Mouse (Mus musculus) adrenal gland, postnatal 25 days (tissue): ENCODE measurements around the gene Gm10130. TPM values are rescaled to one million over a fixed set of nuclear protein-coding genes. Genes with fewer than 3 reads are reported as not detected.
"Not testable (repeated sequence)": the region's sequence is repeated elsewhere in the genome, so short reads cannot be mapped to it uniquely, and the experiment has no call there.

Experiments used
- DNase-seq: peaks from one replicate; pipeline ENCODE4 v3.0.0; 2021; ENCODE audit warnings: mixed read lengths
- long read RNA-seq: library from polyadenylated mRNA; stranded (forward); transcript quantifications from one replicate; pipeline ENCODE4 v2.0.0, GENCODE M21; 2021
- total RNA-seq: library from RNA; stranded (reverse); gene quantifications from 2 replicates; pipeline ENCODE4 v1.2.3, GENCODE M21; 2021

Gene Gm10130
- total RNA-seq = 4.3 and 5.7 TPM in 2 replicates
- long read RNA-seq, partial matches to known transcripts = 0 of 3 reads
- long read RNA-seq, other reads (novel, unspliced or antisense) = 3 of 3 reads

- no peak for DNase-seq
Observed at GRCm38 (mm10) chr2:150323402-150323801, at the start of gene Gm10130. Gm10130 (plus strand) TSS chr2:150323702.

GRCm38 (mm10) chr2:150293669-150294068 lies 29.8 kb upstream of the Gm10130 start:
- DNase-seq = no peak

GRCm38 (mm10) chr2:150299096-150299495 lies 24.4 kb upstream of the Gm10130 start:
- DNase-seq = peak; percentile 51

GRCm38 (mm10) chr2:150307183-150307773 lies 16.2 kb upstream of the Gm10130 start:
- no peak for DNase-seq

GRCm38 (mm10) chr2:150310952-150311884 lies 12.3 kb upstream of the Gm10130 start:
- DNase-seq = peak; percentile 86

- DNase-seq = no peak
Observed at GRCm38 (mm10) chr2:150316140-150316539, 7.4 kb upstream of the Gm10130 start.

GRCm38 (mm10) chr2:150318973-150319372 lies 4.5 kb upstream of the Gm10130 start:
- no peak for DNase-seq

GRCm38 (mm10) chr2:150357136-150357535 lies 33.6 kb downstream of the Gm10130 start:
- DNase-seq = not testable (repeated sequence)

GRCm38 (mm10) chr2:150362113-150362877 lies 38.8 kb downstream of the Gm10130 start, which contains the start of gene 3300002I08Rik:
3300002I08Rik (minus strand) TSS chr2:150362765.
- peak; percentile 82 for DNase-seq

- DNase-seq = no peak
Observed at GRCm38 (mm10) chr2:150362878-150363229, 39.4 kb downstream of the Gm10130 start.

- DNase-seq = not testable (repeated sequence)
Observed at GRCm38 (mm10) chr2:150385553-150386106, 62.1 kb downstream of the Gm10130 start.

GRCm38 (mm10) chr2:150390198-150390597 lies 66.7 kb downstream of the Gm10130 start:
- no peak for DNase-seq

- not testable (repeated sequence) for DNase-seq
Observed at GRCm38 (mm10) chr2:150412146-150412545, 88.6 kb downstream of the Gm10130 start.

Other genes starting within 250 kb of the Gm10130 start
- 8.2 and 8.8 TPM in 2 replicates for gene Zfp120, start 187.0 kb upstream of the Gm10130 start, total RNA-seq
- gene Gm10770, start 144.0 kb upstream of the Gm10130 start, total RNA-seq = not detected in 2 replicates
- gene Gm14139, start 141.9 kb upstream of the Gm10130 start, total RNA-seq = 0.67 TPM in 1 of 2 replicates, not detected in the other
- 9.1 and 10.3 TPM in 2 replicates for gene Zfp937, start 105.6 kb upstream of the Gm10130 start, total RNA-seq
- gene Gm21994, start 68.1 kb upstream of the Gm10130 start, total RNA-seq = 8.2 and 9.8 TPM in 2 replicates
- 0.61 and 0.62 TPM in 2 replicates for gene Gm14124, start 66.2 kb upstream of the Gm10130 start, total RNA-seq
- 9.0 and 9.8 TPM in 2 replicates for gene 3300002I08Rik, start 39.1 kb downstream of the Gm10130 start, total RNA-seq
- 8.4 and 8.8 TPM in 2 replicates for gene Zfp442, start 127.8 kb downstream of the Gm10130 start, total RNA-seq
- 1.6 and 1.9 TPM in 2 replicates for gene Zfp345, start 161.4 kb downstream of the Gm10130 start, total RNA-seq
- gene Cst7, start 246.7 kb downstream of the Gm10130 start, total RNA-seq = not detected in 2 replicates